Mouse (Mus musculus): ENCODE measurements around the gene Hnf1b. TPM values are rescaled to one million over a fixed set of nuclear protein-coding genes. Genes with fewer than 3 reads are reported as not detected.

Gene Hnf1b
- total and polyA plus RNA-seq, 3 experiments: 0.11 to 3.0 (median 0.42) TPM

- Histone ChIP-seq H3K27ac (ENCODE audit: insufficient read depth, low read depth) (no peak overlapping the region), H3K9ac (ENCODE audit: insufficient read depth, low read depth) (no peak overlapping the region), H3K9me3 (replicated peaks; ENCODE audit: low read length) (no peaks in the 10 kb centered on the region), H3K4me3 (replicated peaks in 1 of 3; ENCODE audit: low read depth in 2 of 3, low read length in 2 of 3, poor library complexity in 1 of 3) (no peak overlapping the region), H3K79me2 (replicated peaks; ENCODE audit: control insufficient read depth, extremely low read depth, insufficient read depth, poor library complexity, severe bottlenecking) (no peaks in the 10 kb centered on the region), H3K4me2 (ENCODE audit: insufficient read depth, low read depth, poor library complexity, severe bottlenecking) (no peak overlapping the region), H3K4me1 (ENCODE audit: control insufficient read depth in 1 of 2, insufficient read depth in 2 of 2) (peaks cover 10 to 25% of the 10 kb centered on the region in 2 experiments), H3K36me3 (replicated peaks in 1 of 2; ENCODE audit: control insufficient read depth in 1 of 2, insufficient read depth in 1 of 2, low read length in 1 of 2) (peaks cover 0 to 2% of the 10 kb centered on the region in 2 experiments), H3K27me3 (replicated peaks) (no peaks in the 10 kb centered on the region)
- DNase-seq (ENCODE audit: extremely low read depth): no peak
- dilution Hi-C loops (cut with MboI; ENCODE audit: extremely low pct_ligation_motif_present, extremely low pct_unique_long_range_greater_than_20kb, low sequenced_read_pairs) (no loop called here), in situ Hi-C loops (cut with MboI; ENCODE audit: low pct_ligation_motif_present, low pct_unique_long_range_greater_than_20kb, low sequenced_read_pairs) (no loop called here)
- TF ChIP-seq MEF2A (IDR thresholded peaks at IDR 0.05; ENCODE audit: borderline replicate concordance, low read depth, low read length) (no peak), RCOR1 (conservative IDR thresholded peaks at IDR 0.05; ENCODE audit: low read depth, low read length) (no peak), USF1 (IDR thresholded peaks at IDR 0.05; ENCODE audit: low read depth, low read length) (no peak), MAFK (IDR thresholded peaks at IDR 0.05; ENCODE audit: insufficient replicate concordance, low read length) (no peak), POLR2AphosphoS2 (IDR thresholded peaks at IDR 0.05; ENCODE audit: low read depth, low read length) (no peak), MAX (IDR thresholded peaks at IDR 0.05; ENCODE audit: low read length) (no peak)
Measured at GRCm38 (mm10) chr11:83867571-83867970, 17.7 kb downstream of the Hnf1b start.

DNA sequence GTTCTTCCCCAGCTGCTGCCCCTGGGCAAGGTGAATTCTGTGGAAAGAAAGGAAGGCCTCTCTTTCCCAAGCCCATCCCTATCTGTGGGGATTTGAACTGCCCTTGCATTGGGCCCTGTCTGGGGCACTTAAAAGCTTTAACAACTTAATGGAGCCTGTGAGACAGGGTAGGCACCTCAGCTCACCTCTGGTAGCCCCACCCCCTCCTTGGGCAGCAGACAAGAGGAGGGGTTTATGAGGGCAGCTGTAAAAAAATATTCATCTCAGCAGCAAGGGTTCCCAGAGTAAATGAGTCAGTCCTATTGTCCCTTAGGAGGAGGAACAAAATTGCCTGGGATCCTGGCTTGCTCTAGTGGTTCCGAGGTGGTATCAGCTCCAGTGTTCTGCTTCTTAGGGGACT is 19.3 kb downstream of the Hnf1b start:
- H3K4me2 ChIP-seq (ENCODE audit: insufficient read depth, low read depth, poor library complexity, severe bottlenecking): no peak overlapping the region
- no peak overlapping the region for H3K27ac ChIP-seq (ENCODE audit: insufficient read depth, low read depth)

GRCm38 (mm10) chr11:83869686-83870085 is 19.8 kb downstream of the Hnf1b start:
- dilution Hi-C loops (cut with MboI; ENCODE audit: extremely low pct_ligation_motif_present, extremely low pct_unique_long_range_greater_than_20kb, low sequenced_read_pairs): no loop called here
- no peak overlapping the region for H3K27ac ChIP-seq (ENCODE audit: insufficient read depth, low read depth)

More for the DNA sequence above, 19.3 kb downstream of the Hnf1b start:
- dilution Hi-C loops (cut with MboI; ENCODE audit: extremely low pct_ligation_motif_present, extremely low pct_unique_long_range_greater_than_20kb, low sequenced_read_pairs): no loop called here
- no peak for DNase-seq (ENCODE audit: extremely low read depth)
- H3K9me3 ChIP-seq (replicated peaks; ENCODE audit: low read length): no peaks in the 10 kb centered on the region
- in situ Hi-C loops (cut with MboI; ENCODE audit: low pct_ligation_motif_present, low pct_unique_long_range_greater_than_20kb, low sequenced_read_pairs): no loop called here
- TF ChIP-seq CHD1 (IDR thresholded peaks at IDR 0.05; ENCODE audit: low read depth, low read length): no peak
- no peak for TF ChIP-seq POLR2AphosphoS2 (IDR thresholded peaks at IDR 0.05; ENCODE audit: low read depth, low read length)
- no peak for TF ChIP-seq SMC3 (IDR thresholded peaks at IDR 0.05; ENCODE audit: low read depth, low read length)
- no peak for TF ChIP-seq KAT2A (IDR thresholded peaks at IDR 0.05; ENCODE audit: insufficient replicate concordance, low read length)
- TF ChIP-seq PAX5 (IDR thresholded peaks at IDR 0.05; ENCODE audit: low read length): no peak
- TF ChIP-seq BHLHE40 (IDR thresholded peaks at IDR 0.05; ENCODE audit: low read depth, low read length): no peak
- TF ChIP-seq MEF2A (IDR thresholded peaks at IDR 0.05; ENCODE audit: borderline replicate concordance, low read depth, low read length): no peak
- no peak for TF ChIP-seq EP300 (IDR thresholded peaks at IDR 0.05; ENCODE audit: low read length)
- no peak for TF ChIP-seq IRF4 (IDR thresholded peaks at IDR 0.05; ENCODE audit: low read depth, low read length)
- no peak overlapping the region for H3K9ac ChIP-seq (ENCODE audit: insufficient read depth, low read depth)
- H3K36me3 ChIP-seq (replicated peaks in 1 of 2; ENCODE audit: control insufficient read depth in 1 of 2, insufficient read depth in 1 of 2, low read length in 1 of 2): no peaks in the 10 kb centered on the region
- no peaks in the 10 kb centered on the region for H3K27me3 ChIP-seq (replicated peaks)
- no peak overlapping the region for H3K4me3 ChIP-seq (replicated peaks in 1 of 3; ENCODE audit: low read depth in 2 of 3, low read length in 2 of 3, poor library complexity in 1 of 3)
- H3K4me1 ChIP-seq (ENCODE audit: control insufficient read depth in 1 of 2, insufficient read depth in 2 of 2): peaks cover 10 to 35% of the 10 kb centered on the region in 2 experiments
- no peaks in the 10 kb centered on the region for H3K79me2 ChIP-seq (replicated peaks; ENCODE audit: control insufficient read depth, extremely low read depth, insufficient read depth, poor library complexity, severe bottlenecking)

More at GRCm38 (mm10) chr11:83869686-83870085, 19.8 kb downstream of the Hnf1b start:
- no peaks in the 10 kb centered on the region for H3K9me3 ChIP-seq (replicated peaks; ENCODE audit: low read length)
- no peaks in the 10 kb centered on the region for H3K36me3 ChIP-seq (replicated peaks in 1 of 2; ENCODE audit: control insufficient read depth in 1 of 2, insufficient read depth in 1 of 2, low read length in 1 of 2)
- in situ Hi-C loops (cut with MboI; ENCODE audit: low pct_ligation_motif_present, low pct_unique_long_range_greater_than_20kb, low sequenced_read_pairs): no loop called here
- H3K79me2 ChIP-seq (replicated peaks; ENCODE audit: control insufficient read depth, extremely low read depth, insufficient read depth, poor library complexity, severe bottlenecking): no peaks in the 10 kb centered on the region
- H3K4me2 ChIP-seq (ENCODE audit: insufficient read depth, low read depth, poor library complexity, severe bottlenecking): no peak overlapping the region
- H3K4me3 ChIP-seq (replicated peaks in 1 of 3; ENCODE audit: low read depth in 2 of 3, low read length in 2 of 3, poor library complexity in 1 of 3): no peak overlapping the region
- no peak for TF ChIP-seq SMC3 (IDR thresholded peaks at IDR 0.05; ENCODE audit: low read depth, low read length)
- TF ChIP-seq ZMIZ1 (IDR thresholded peaks at IDR 0.05; ENCODE audit: low read depth, low read length): no peak
- TF ChIP-seq BHLHE40 (IDR thresholded peaks at IDR 0.05; ENCODE audit: low read depth, low read length): no peak
- no peak for TF ChIP-seq HCFC1 (IDR thresholded peaks at IDR 0.05; ENCODE audit: low read depth, low read length)
- TF ChIP-seq RCOR1 (conservative IDR thresholded peaks at IDR 0.05; ENCODE audit: low read depth, low read length): no peak
- no peak for TF ChIP-seq CHD2 (IDR thresholded peaks at IDR 0.05; ENCODE audit: low read length)
- TF ChIP-seq EP300 (IDR thresholded peaks at IDR 0.05; ENCODE audit: low read length): no peak
- no peak for TF ChIP-seq SIN3A (IDR thresholded peaks at IDR 0.05; ENCODE audit: low read length)
- no peak for TF ChIP-seq MAX (IDR thresholded peaks at IDR 0.05; ENCODE audit: low read length)
- TF ChIP-seq USF2 (conservative IDR thresholded peaks at IDR 0.05; ENCODE audit: low read depth, low read length): no peak
- TF ChIP-seq ZKSCAN1 (IDR thresholded peaks at IDR 0.05; ENCODE audit: borderline replicate concordance, low read depth, low read length): no peak
- no peaks in the 10 kb centered on the region for H3K27me3 ChIP-seq (replicated peaks)
- H3K4me1 ChIP-seq (ENCODE audit: control insufficient read depth in 1 of 2, insufficient read depth in 2 of 2): peaks cover 10 to 35% of the 10 kb centered on the region in 2 experiments
- H3K9ac ChIP-seq (ENCODE audit: insufficient read depth, low read depth): no peak overlapping the region
- no peak for DNase-seq (ENCODE audit: extremely low read depth)
